Mouse (Mus musculus) liver, embryonic 12.5 days (tissue): Measurements from ENCODE around the gene Ell2. TPM values are rescaled to one million over a fixed set of nuclear protein-coding genes. Genes with fewer than 3 reads are reported as not detected.

Experiments
- ATAC-seq: fragments of 200-750 bp; cut with Nextera tagmentation; 2 replicates; pipeline ENCODE4 v1.8.0; 2017; ENCODE audit warnings: moderate number of reproducible peaks, mild to moderate bottlenecking, moderate library complexity
- H3K27ac ChIP-seq: fragments of 300-500 bp; sonication (generic); 2 replicates; pipeline ENCODE4 v1.5.1; 2016; ENCODE audit warnings: mild to moderate bottlenecking
- H3K27me3 ChIP-seq: fragments of 300-500 bp; sonication (generic); replicated peaks from 2 replicates; pipeline ENCODE4 v1.6.1; 2016; ENCODE audit warnings: mild to moderate bottlenecking, moderate library complexity
- H3K36me3 ChIP-seq: fragments of 300-500 bp; sonication (generic); 2 replicates; pipeline ENCODE4 v1.6.1; 2016; ENCODE audit warnings: mild to moderate bottlenecking, moderate library complexity
- H3K4me1 ChIP-seq: fragments of 300-500 bp; sonication (generic); 2 replicates; pipeline ENCODE4 v1.6.1; 2016
- H3K4me2 ChIP-seq: fragments of 300-500 bp; sonication (generic); 2 replicates; pipeline ENCODE4 v1.6.1; 2016; ENCODE audit warnings: mild to moderate bottlenecking, moderate library complexity
- H3K4me3 ChIP-seq: fragments of 300-500 bp; sonication (generic); 2 replicates; pipeline ENCODE4 v1.5.1; 2016; ENCODE audit warnings: mild to moderate bottlenecking, moderate library complexity
- H3K9ac ChIP-seq: fragments of 300-500 bp; sonication (generic); 2 replicates; pipeline ENCODE4 v1.6.1; 2016; ENCODE audit warnings: mild to moderate bottlenecking, moderate library complexity
- H3K9me3 ChIP-seq: fragments of 300-500 bp; sonication (generic); replicated peaks from 2 replicates; pipeline ENCODE4 v1.6.1; 2016; ENCODE audit warnings: mild to moderate bottlenecking, moderate library complexity
- WGBS: fragments of 180-500 bp; shearing (Covaris S2); methylation state at CpG from one replicate; pipeline ENCODE4 v1.1.7; 2016; ENCODE audit not compliant: insufficient replicate concordance; 5-methylcytosine and 5-hydroxymethylcytosine counted together
- polyA plus RNA-seq: library from polyadenylated mRNA; unstranded; fragments of >200 nt; fragmentation: Nextera tagmentation; extraction: Ambion mirVana; gene quantifications from 2 replicates; pipeline ENCODE4 v1.2.1, GENCODE M21; 2016

Gene Ell2
- 59.6 and 66.2 TPM in 2 replicates for polyA plus RNA-seq

- H3K4me1 ChIP-seq, result peaks cover 28% of the 10 kb centered on the region
- 95% methylated on average over 1 of the region's 1 CpGs for WGBS
- H3K27ac ChIP-seq, result peak within 1 kb of the TSS; percentile 95
- H3K36me3 ChIP-seq, result peaks cover 15% of the 10 kb centered on the region
- H3K4me3 ChIP-seq, result peak within 1 kb of the TSS; percentile 98
- no peaks in the 10 kb centered on the region for H3K9me3 ChIP-seq
- peak within 1 kb of the TSS; percentile 80 for H3K4me2 ChIP-seq
- peak within 1 kb of the TSS; percentile 99 for H3K9ac ChIP-seq
- ATAC-seq, result no peak
- H3K27me3 ChIP-seq, result no peaks in the 10 kb centered on the region
Observed at GRCm38 (mm10) chr13:75706457-75706856, at the start of gene Ell2. Gene Ell2 (plus strand): TSS chr13:75706757.

- H3K4me2 ChIP-seq, result no peak overlapping the region
- H3K27me3 ChIP-seq, result no peaks in the 10 kb centered on the region
- H3K36me3 ChIP-seq, result no peaks in the 10 kb centered on the region
- H3K9ac ChIP-seq, result no peak overlapping the region
- WGBS, result 72% methylated on average over 3 of the region's 3 CpGs
- no peaks in the 10 kb centered on the region for H3K9me3 ChIP-seq
- no peak overlapping the region for H3K4me3 ChIP-seq
- H3K27ac ChIP-seq, result no peak overlapping the region
- ATAC-seq, result no peak
- H3K4me1 ChIP-seq, result peaks cover 28% of the 10 kb centered on the region
Observed at GRCm38 (mm10) chr13:75685438-75685837, 21.1 kb upstream of the Ell2 start.

GRCm38 (mm10) chr13:75686995-75687394 is 19.6 kb upstream of the Ell2 start:
- 33% methylated on average over 4 of the region's 4 CpGs for WGBS
- Histone ChIP-seq H3K9me3 (no peaks in the 10 kb centered on the region), H3K27ac (peak overlapping the region; percentile 51), H3K4me2 (peak overlapping the region; percentile 35), H3K4me1 (peaks cover 28% of the 10 kb centered on the region), H3K27me3 (no peaks in the 10 kb centered on the region), H3K36me3 (no peaks in the 10 kb centered on the region), H3K9ac (peak overlapping the region; percentile 22; the same call in 1 of the 2 replicates), H3K4me3 (no peak overlapping the region)
- peak; percentile 98 for ATAC-seq

DNA sequence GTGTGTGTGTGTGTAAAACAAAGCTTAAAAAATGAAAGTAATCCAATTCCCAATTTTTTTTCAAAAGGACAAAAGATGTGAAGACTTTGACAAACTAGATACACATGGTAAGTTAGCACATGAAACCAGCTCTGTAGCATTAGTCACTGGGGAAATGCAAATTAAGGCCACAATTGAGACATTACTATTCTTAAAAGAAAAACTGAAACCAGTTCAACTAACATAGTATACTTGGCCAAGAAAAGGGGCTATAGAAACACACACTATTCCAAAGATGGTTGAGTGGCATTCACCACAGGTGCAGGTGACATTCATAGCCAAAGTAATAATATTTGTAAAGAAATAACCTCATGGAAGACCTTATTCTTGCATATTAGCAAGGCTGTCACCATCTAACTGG is 14.9 kb upstream of the Ell2 start:
- Histone ChIP-seq H3K27me3 (no peaks in the 10 kb centered on the region), H3K4me2 (no peak overlapping the region), H3K9ac (no peak overlapping the region), H3K4me1 (peaks cover 39% of the 10 kb centered on the region), H3K27ac (no peak overlapping the region), H3K9me3 (no peaks in the 10 kb centered on the region), H3K36me3 (no peaks in the 10 kb centered on the region), H3K4me3 (no peak overlapping the region)
- no peak for ATAC-seq

- H3K4me2 ChIP-seq, result no peak overlapping the region
- H3K27ac ChIP-seq, result 0 out of 2 replicates have a peak overlapping the region, but pooled peaks have one; percentile 20
- H3K36me3 ChIP-seq, result no peaks in the 10 kb centered on the region
- H3K27me3 ChIP-seq, result no peaks in the 10 kb centered on the region
- peaks cover 26% of the 10 kb centered on the region for H3K4me1 ChIP-seq
- H3K4me3 ChIP-seq, result no peak overlapping the region
- peak; percentile 98 for ATAC-seq
- no peak overlapping the region for H3K9ac ChIP-seq
- H3K9me3 ChIP-seq, result no peaks in the 10 kb centered on the region
Observed at GRCm38 (mm10) chr13:75693081-75693480, 13.5 kb upstream of the Ell2 start.

- Histone ChIP-seq H3K9ac (no peak overlapping the region), H3K4me1 (0 out of 2 replicates have a peak, but pooled peaks cover 4% of the 10 kb centered on the region), H3K27me3 (no peaks in the 10 kb centered on the region), H3K36me3 (no peaks in the 10 kb centered on the region), H3K27ac (no peak overlapping the region), H3K4me2 (no peak overlapping the region), H3K4me3 (no peak overlapping the region), H3K9me3 (no peaks in the 10 kb centered on the region)
- 69% methylated on average over 5 of the region's 5 CpGs for WGBS
- ATAC-seq, result no peak
Observed at GRCm38 (mm10) chr13:75702814-75703213, 3.7 kb upstream of the Ell2 start.

- Histone ChIP-seq H3K9me3 (no peaks in the 10 kb centered on the region), H3K4me1 (peaks cover 35% of the 10 kb centered on the region), H3K9ac (peak overlapping the region; percentile 99), H3K27me3 (no peaks in the 10 kb centered on the region), H3K4me2 (peak overlapping the region; percentile 80), H3K27ac (peak overlapping the region; percentile 95), H3K4me3 (peak overlapping the region; percentile 98), H3K36me3 (peaks cover 20% of the 10 kb centered on the region)
- peak; percentile 99 for ATAC-seq
- WGBS, result 3% methylated on average over 64 of the region's 64 CpGs
Observed at GRCm38 (mm10) chr13:75706882-75707816, 592 bp downstream of the Ell2 start.

DNA sequence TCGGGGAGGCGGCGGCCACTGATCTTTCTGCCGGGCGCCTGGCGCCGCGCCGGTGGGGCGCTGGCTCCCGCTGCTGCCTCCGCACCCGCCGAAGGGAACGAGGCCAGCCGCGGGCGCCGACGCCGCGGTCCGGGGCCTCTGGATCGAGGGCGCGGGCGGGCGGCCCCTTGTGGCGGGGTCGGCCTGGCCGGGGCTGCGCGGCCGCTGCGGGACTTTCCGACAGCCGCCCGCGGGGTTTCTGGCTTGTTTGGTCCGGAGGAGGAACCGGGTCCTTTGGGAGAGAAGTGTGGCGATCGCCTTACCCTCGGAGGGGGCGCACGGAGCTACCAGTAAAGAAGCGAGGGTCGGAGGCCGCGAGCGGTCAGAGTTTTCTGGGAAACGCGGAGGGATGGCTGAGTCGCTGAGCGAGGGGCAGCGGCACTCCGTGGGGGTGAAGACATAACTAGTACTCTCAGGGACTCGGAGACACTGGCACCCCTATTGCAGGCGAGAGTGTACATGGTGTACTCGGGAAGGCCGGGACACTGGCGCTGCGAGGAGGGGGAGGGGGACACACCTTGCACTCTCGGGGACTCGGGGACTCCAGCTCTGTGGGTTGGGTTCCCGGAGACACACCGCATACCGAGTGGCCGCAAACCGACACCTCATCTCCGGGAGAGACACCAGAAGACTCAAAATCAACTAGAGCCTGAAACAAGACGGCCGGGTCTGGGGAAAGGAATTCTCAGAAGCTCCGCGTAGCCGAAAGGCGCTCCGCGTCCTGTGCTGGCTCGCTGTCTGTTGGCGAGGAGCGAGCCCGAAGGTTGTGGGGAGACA is 1.5 kb downstream of the Ell2 start:
- Histone ChIP-seq H3K27me3 (no peaks in the 10 kb centered on the region), H3K9me3 (no peaks in the 10 kb centered on the region), H3K27ac (peak overlapping the region; percentile 95), H3K4me3 (peak overlapping the region; percentile 98), H3K36me3 (peaks cover 24% of the 10 kb centered on the region), H3K4me2 (peak overlapping the region; percentile 80), H3K4me1 (peaks cover 41% of the 10 kb centered on the region), H3K9ac (peak overlapping the region; percentile 99)
- peak; percentile 14 for ATAC-seq
- WGBS, result under 1% methylated on average over 83 of the region's 83 CpGs

- H3K9me3 ChIP-seq, result no peaks in the 10 kb centered on the region
- peaks cover 47% of the 10 kb centered on the region for H3K4me1 ChIP-seq
- WGBS, result 6% methylated on average over 8 of the region's 8 CpGs
- H3K27ac ChIP-seq, result peak overlapping the region; percentile 95
- H3K9ac ChIP-seq, result peak overlapping the region; percentile 99
- no peaks in the 10 kb centered on the region for H3K27me3 ChIP-seq
- H3K36me3 ChIP-seq, result peaks cover 30% of the 10 kb centered on the region
- no peak for ATAC-seq
- peak overlapping the region; percentile 80 for H3K4me2 ChIP-seq
- H3K4me3 ChIP-seq, result peak overlapping the region; percentile 98
Observed at GRCm38 (mm10) chr13:75708637-75709002, 2.1 kb downstream of the Ell2 start.

GRCm38 (mm10) chr13:75709026-75709778 is 2.6 kb downstream of the Ell2 start:
- Histone ChIP-seq H3K4me3 (peak overlapping the region; percentile 98), H3K27ac (peak overlapping the region; percentile 95), H3K9ac (peak overlapping the region; percentile 99), H3K36me3 (peaks cover 36% of the 10 kb centered on the region), H3K4me1 (peaks cover 52% of the 10 kb centered on the region), H3K9me3 (no peaks in the 10 kb centered on the region), H3K27me3 (no peaks in the 10 kb centered on the region), H3K4me2 (peak overlapping the region; percentile 80)
- WGBS, result 9% methylated on average over 4 of the region's 4 CpGs
- no peak for ATAC-seq

GRCm38 (mm10) chr13:75710152-75710551 is 3.6 kb downstream of the Ell2 start:
- Histone ChIP-seq H3K4me1 (peaks cover 62% of the 10 kb centered on the region), H3K9ac (peak overlapping the region; percentile 99), H3K27me3 (no peaks in the 10 kb centered on the region), H3K27ac (peak overlapping the region; percentile 95), H3K4me3 (peak overlapping the region; percentile 98), H3K4me2 (peak overlapping the region; percentile 80), H3K9me3 (no peaks in the 10 kb centered on the region), H3K36me3 (peaks cover 42% of the 10 kb centered on the region)
- no peak for ATAC-seq
- 32% methylated on average over 6 of the region's 6 CpGs for WGBS
